Mouse (Mus musculus) megakaryocyte, embryonic 14.5 days (primary cell): ENCODE results near the gene Rfx4.

ENCODE experiments used
- FLI1 ChIP-seq: IDR thresholded peaks from 2 replicates; pipeline ENCODE4 v1.6.1; 2012; ENCODE audit warnings: low read length, inconsistent platforms, mixed read lengths
- GATA1 ChIP-seq: IDR thresholded peaks from 3 replicates; pipeline ENCODE4 v1.6.1; 2012; ENCODE audit warnings: mixed read lengths, low read length, inconsistent platforms, borderline replicate concordance

GRCm38 (mm10) chr10:84819669-84820068, 63.8 kb downstream of the Rfx4 start:
- TF ChIP-seq GATA1 (no peak), FLI1 (no peak)
